Mouse (Mus musculus) CH12.LX (cell line): ENCODE measurements at regions not wholly inside any gene's neighbourhood (a gene's known extent, or its start where the extent isn't known, plus 50 kb on each side); places are given as distances from the start of the nearest gene placed in this dataset.

Source experiments
- CTCF ChIP-seq, 2 experiments: IDR thresholded peaks in 1 of 2; conservative IDR thresholded peaks in 1 of 2; 2 replicates each; pipeline ENCODE4 v1.5.1; 2011 to 2012; ENCODE audit warnings: low read depth in 2 of 2, low read length in 2 of 2, improper control_type of control experiment in 1 of 2, inconsistent platforms in 1 of 2, mild to moderate bottlenecking in 1 of 2, moderate library complexity in 1 of 2
- NELFE ChIP-seq: IDR thresholded peaks from 2 replicates; pipeline ENCODE4 v1.6.1; 2011; ENCODE audit warnings: low read depth, low read length, improper control_type of control experiment
- NRF1 ChIP-seq: IDR thresholded peaks from 2 replicates; pipeline ENCODE4 v1.6.1; 2014; ENCODE audit warnings: low read depth, mild to moderate bottlenecking, inconsistent platforms, low read length, improper control_type of control experiment, moderate library complexity
- POLR2A ChIP-seq: IDR thresholded peaks from 2 replicates; pipeline ENCODE4 v1.6.1; 2011; ENCODE audit warnings: low read depth, mild to moderate bottlenecking, improper control_type of control experiment, low read length
- RCOR1 ChIP-seq: conservative IDR thresholded peaks from 2 replicates; pipeline ENCODE4 v1.6.1; 2012; ENCODE audit warnings: low read depth, mild to moderate bottlenecking, inconsistent platforms, low read length, improper control_type of control experiment
- TBP ChIP-seq: conservative IDR thresholded peaks from 2 replicates; pipeline ENCODE4 v1.6.1; 2011; ENCODE audit warnings: low read depth, low read length, improper control_type of control experiment
- ZKSCAN1 ChIP-seq: IDR thresholded peaks from 2 replicates; pipeline ENCODE4 v1.6.1; 2012; ENCODE audit warnings: low read depth, inconsistent platforms, low read length, improper control_type of control experiment, borderline replicate concordance
- ZMIZ1 ChIP-seq: IDR thresholded peaks from 2 replicates; pipeline ENCODE4 v1.6.1; 2012; ENCODE audit warnings: low read depth, mild to moderate bottlenecking, inconsistent platforms, low read length, improper control_type of control experiment

GRCm38 (mm10) chr1:194089918-194090548 lies 528.0 kb upstream of the Plxna2 start:
- TF ChIP-seq CTCF (conservative IDR thresholded peaks at IDR 0.05 in 1 of 2, IDR thresholded peaks at IDR 0.05 in 1 of 2; ENCODE audit: low read depth in 2 of 2, low read length in 2 of 2) (no peak), NELFE (no peak), NRF1 (no peak), POLR2A (no peak), TBP (no peak), RCOR1 (no peak), ZMIZ1 (no peak), ZKSCAN1 (no peak)
